Mouse (Mus musculus): ENCODE measurements at regions not wholly inside any gene's neighbourhood (a gene's known extent, or its start where the extent isn't known, plus 50 kb on each side); places are given as distances from the start of the nearest gene placed in this dataset.

DNA sequence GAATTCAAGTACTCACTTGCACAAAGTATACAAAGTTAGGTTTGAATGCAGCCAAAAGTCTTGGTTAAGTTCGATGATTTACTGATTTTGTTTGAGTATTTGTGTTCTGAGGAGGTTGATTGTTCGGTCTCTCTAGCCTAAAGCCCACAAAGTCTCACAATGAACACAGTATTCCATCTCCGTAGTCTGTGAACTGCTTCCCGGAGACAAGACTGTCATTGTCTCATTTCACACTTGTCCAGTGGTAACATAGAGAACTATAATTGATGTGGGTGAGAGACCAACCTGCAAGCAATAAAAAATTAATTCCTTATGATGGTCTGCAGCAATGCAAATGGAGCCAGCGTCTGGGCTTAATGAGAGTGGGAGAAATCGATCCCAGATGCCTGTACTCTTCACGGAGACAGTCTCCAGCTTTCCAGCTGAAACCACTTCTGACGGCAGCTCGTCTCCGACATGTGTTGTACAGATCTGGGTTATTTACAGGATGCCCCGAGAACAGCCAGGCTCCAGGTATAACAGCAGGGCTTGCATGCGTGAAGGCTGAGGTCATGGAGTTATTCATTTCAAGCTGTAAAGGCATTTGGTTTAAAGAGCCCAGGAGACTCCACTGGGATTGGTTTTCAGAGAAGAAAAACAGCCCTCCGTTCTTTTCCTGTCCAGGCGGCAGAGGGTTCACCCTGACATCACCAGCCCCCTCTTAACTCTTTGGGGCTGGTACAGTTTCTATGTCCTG is 75.2 kb downstream of the Asb13 start:
- no peak for DNase-seq (ENCODE audit: low spot score)

Measured in adipocyte (in vitro differentiated cells).